Mouse (Mus musculus): Measurements from ENCODE around the gene Zbtb12. TPM values are rescaled to one million over a fixed set of nuclear protein-coding genes. Genes with fewer than 3 reads are reported as not detected.

Gene Zbtb12
- total RNA-seq, 2 experiments from 2014 or later = 0.78 to 1.0 TPM

GRCm38 (mm10) chr17:34865981-34866380 is 13.3 kb upstream of the Zbtb12 start:
- no peak for ATAC-seq (ENCODE audit: poor library complexity, severe bottlenecking)

GRCm38 (mm10) chr17:34874321-34874720 is 5.0 kb upstream of the Zbtb12 start:
- no peak for ATAC-seq (ENCODE audit: poor library complexity, severe bottlenecking)

DNA sequence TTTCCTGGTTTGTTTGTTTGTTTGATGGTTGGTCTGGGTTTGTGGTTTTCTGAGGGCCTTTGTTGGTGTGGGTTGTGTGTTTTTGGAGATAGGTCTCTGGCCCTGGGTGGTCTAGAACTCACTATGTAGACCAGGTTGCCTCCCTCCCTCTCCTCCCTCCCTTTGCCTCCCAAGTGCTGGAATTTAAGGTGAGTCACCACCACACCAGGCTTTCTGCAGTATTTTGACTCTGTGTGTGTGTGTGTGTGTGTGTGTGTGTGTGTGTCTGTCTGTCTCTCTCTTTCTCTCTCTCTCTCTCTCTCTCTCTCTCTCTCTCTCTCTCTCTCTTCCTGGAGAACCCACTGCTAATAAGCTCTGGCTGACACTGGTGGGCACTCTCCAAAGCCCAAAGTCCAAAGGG is 1.9 kb downstream of the Zbtb12 start:
- ATAC-seq (ENCODE audit: poor library complexity, severe bottlenecking) = no peak

DNA sequence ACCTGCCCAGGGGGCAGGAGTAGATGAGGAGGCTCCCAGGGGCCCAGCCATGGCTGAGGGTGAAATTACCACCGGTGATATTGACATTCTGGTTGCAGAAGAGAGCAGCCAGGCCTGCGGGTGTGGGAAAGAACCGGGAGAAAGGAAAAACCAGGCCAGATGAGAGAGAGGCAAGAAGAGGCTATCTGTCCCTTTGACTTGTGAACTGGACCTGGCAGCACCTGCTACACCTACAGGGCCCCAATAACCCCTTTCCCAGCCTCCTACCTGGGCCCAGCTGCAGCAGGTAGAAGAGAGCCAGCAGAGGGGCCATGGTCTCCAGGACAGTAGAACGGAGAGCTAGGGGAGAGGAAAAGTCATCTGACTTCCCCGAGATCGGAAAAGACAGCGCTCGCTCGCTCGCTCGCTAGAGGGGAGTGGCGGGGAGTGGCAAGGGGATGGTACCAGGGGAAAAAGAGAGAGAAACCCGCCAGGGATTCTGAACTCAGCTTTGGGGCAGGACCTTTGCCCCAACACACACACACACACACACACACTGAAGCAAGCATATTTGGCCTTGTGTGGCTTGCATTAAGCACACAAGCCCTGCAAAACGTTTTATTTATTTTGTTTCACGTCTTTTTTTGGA is 2.5 kb downstream of the Zbtb12 start, which contains the start of gene Gm20547:
Gene Gm20547 (minus strand): TSS at position 360 of the 628 bp plus-strand sequence.
- ATAC-seq (ENCODE audit: poor library complexity, severe bottlenecking) = no peak

DNA sequence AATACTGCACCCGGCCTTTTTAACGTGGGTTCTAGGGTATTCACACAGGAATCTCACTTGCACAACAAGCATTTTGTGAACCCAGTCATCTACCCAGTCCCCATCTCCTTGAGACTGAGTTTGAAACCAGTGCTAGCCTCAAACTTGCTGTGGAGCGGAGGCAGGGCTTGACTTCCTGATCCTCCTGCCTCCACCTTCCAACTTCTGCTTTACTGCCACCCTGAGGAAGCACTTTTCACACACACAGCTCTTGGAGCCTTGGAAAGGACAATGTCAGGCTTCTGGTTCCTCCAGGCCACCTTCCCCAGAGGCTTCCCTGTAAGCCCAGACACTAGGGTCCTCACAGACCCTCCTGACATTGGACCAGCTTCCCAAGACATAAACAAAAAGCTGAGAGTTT is 4.0 kb downstream of the Zbtb12 start:
- ATAC-seq (ENCODE audit: poor library complexity, severe bottlenecking) = peak; percentile 62; the same call in 1 of the 2 replicates

DNA sequence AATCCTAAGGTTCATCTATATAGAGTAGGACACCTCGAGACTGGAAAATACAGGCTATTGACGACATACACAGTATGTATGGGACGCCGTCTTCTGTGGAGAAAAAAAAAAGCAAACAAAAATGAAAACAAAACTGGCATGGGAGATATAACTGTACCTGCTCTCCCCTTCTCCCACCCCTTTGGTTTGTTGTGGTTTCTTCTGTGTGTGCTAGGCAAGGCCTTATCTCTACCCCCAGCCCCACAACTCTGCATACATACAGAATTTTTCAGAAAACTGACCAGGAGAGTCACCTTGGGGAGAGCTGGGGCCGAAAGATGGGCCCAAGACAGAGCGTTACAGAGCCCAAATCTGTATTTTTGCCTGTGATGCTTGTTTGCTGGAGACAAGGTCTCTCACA is 5.4 kb downstream of the Zbtb12 start:
- no peak for ATAC-seq (ENCODE audit: poor library complexity, severe bottlenecking)

- ATAC-seq (ENCODE audit: poor library complexity, severe bottlenecking) = no peak
Measured at GRCm38 (mm10) chr17:34885615-34886014, 6.3 kb downstream of the Zbtb12 start.

GRCm38 (mm10) chr17:34887942-34888341 is 8.7 kb downstream of the Zbtb12 start:
- no peak for ATAC-seq (ENCODE audit: poor library complexity, severe bottlenecking)

- no peak for ATAC-seq (ENCODE audit: poor library complexity, severe bottlenecking)
Measured at GRCm38 (mm10) chr17:34890074-34890743, 10.9 kb downstream of the Zbtb12 start.

DNA sequence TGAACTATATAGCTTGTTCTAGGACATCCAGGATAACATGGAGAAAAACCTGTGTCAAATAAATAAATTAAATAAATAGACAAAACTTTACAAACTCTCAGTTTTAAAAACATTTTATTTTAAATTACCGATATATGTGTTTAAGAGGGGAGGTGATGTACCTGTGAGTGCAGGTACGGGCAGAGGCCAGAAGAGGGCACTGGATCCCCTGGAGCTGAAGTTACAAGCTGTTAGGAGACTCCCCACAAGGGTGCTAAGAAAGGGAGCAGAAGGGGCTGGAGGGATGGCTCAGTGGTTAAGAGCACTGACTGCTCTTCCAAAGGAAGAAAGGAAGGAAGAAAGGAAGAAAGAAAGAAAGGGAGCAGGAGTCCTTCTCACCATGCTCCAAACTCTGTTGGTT is 12.1 kb downstream of the Zbtb12 start:
- no peak for ATAC-seq (ENCODE audit: poor library complexity, severe bottlenecking)

DNA sequence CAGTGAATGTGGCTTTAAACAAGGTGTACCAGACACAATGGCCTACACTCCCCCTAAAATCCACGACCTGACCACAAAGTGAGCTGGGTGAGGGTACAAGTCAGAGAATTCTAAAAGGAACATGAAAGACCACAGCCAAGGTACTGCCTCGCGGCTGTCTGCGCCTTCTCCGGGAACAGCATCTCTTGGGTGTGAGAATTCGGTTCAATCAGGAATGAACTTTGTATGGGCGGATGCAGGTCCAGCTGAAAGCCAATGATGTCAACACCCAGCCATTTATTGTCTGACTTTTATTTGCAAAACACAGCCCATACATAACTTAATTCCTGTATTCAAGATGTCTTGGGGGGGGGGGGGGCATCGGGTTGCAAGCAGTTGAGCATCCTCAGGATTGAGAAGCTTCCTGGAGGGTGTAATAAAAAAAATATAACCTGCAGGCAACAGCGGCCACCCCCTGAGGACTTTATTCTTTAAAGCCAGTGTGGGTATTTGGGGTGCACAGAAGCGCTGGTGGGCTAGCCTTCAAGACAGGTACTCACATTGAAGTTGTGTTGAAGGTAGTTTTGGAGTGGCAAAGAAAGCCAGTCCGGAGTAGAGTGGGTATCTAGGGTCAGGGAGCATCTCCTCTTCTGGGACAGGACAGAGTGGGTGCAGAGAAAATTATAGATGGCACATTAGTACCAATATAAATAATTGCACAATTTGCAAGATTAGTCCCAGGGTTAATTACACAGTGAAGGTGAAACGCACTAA is 14.0 kb downstream of the Zbtb12 start:
- no peak for ATAC-seq (ENCODE audit: poor library complexity, severe bottlenecking)

DNA sequence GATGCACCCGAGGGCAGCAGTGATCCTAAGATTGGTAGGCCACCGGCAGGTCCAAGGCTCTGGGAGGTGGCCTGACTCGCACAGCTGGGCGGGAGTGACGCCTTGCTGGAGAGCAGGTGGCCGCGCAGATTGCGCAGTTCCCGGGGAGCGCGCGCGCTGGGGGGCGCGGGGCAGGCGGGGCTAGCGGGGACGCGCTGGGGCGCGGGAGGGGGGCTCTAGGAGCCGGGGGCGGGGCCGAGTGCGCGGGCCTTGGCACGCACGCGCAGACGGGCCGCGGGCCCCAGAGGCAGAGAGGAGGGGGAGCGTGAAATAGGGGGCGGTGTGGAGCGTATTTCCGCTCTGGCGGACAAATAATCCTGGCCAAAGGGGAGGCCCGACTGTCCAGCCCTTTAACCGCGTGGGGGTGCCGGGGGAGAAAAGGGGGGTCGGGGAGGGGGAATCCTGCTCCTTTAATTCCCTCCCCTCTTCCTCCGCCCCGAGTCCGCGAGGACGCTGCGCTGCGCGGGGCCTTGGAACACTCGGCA is 14.9 kb downstream of the Zbtb12 start:
- peak; percentile 69 for ATAC-seq (ENCODE audit: poor library complexity, severe bottlenecking)

- ATAC-seq (ENCODE audit: poor library complexity, severe bottlenecking) = no peak
Measured at GRCm38 (mm10) chr17:34894801-34895530, 15.7 kb downstream of the Zbtb12 start.

DNA sequence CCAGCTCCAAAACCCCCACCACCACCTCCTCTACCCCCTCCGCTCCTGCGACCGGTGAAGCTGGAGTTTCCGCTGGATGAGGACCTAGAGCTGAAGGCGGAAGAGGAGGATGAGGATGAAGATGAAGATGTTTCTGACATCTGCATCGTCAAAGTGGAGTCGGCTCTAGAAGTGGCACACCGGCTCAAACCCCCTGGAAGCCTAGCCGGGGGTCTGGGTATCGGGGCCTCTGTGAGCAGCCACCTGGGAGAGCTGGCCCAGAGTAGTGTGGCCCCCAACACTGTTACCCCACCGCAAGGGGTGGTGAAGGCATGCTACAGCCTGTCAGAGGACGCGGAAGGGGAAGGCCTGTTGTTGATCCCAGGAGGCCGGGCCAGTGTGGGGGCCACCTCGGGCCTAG is 16.4 kb downstream of the Zbtb12 start:
- ATAC-seq (ENCODE audit: poor library complexity, severe bottlenecking) = no peak

DNA sequence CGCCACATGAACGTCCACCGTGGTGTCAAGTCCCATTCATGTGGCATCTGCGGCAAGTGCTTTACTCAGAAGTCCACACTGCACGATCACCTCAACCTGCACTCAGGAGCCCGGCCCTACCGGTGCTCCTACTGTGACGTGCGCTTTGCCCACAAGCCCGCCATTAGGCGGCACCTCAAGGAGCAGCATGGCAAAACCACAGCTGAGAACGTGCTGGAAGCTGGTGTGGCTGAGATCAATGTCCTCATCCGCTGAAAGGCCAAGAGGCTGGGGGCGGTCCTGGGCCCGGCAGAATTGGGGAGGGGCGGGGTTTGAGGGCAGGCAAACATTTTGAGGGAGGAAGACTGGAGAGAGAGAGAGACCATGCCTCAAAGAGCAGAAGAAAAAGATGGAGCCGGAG is 17.1 kb downstream of the Zbtb12 start:
- no peak for ATAC-seq (ENCODE audit: poor library complexity, severe bottlenecking)

DNA sequence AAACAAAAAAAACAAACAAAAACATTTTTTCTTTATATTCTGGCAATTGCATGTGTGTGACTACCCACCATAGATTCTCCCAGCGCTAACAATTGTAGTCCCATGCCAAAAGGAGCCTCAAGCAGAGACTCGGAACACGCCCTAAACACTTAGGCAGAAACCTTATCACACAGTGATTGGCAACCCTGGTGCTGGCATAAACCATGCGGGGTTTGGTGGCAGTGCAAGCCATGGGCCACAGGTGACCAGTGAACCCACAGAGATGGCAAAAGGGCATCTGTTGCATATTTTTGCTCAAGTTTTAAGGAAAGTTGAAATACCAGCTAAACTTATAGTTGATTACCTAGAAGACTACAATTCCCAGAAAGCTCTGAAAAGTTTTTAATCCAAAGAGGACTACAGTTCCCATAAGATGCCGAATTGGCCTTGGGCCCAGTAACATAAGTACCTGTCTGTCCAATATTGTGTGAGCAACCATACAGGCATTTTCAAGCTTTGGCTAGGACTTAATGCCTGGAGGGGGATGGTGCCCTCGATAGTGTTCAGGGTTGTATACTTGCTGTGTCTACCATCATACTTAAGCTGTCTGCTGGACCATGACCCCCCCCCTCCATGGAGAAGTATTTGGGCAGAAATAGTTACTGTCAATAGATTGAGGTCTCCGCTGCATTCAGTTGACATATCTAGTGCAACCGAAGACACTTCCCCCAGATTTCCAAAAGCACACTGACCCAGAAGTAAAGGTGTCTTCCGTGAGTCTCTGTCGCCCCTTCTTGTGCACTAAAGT is 18.3 kb downstream of the Zbtb12 start:
- no peak for ATAC-seq (ENCODE audit: poor library complexity, severe bottlenecking)

DNA sequence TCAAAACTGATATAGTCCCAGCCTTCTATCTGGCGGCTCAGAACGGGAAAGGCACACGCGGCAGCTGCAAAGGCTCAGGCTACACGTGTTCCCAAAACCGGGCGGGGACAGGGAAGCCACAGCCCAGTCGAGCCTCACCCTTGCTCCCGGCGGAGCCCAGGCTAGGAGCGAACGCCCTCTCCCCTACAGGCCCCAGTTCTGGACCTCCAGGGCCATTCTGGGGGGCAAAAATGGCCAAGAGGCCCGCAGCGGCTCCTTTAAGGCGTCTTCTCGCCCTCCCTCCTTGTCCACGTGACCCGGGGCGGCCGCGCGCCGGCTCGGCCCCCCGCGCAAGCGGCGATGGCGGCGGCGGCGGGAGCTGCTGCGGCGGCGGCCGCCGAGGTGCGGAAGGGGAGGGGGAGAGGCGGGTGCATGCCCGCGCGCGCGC is 18.9 kb downstream of the Zbtb12 start, which contains the start of the genes C2 and Ehmt2:
Gene C2 (minus strand): TSS at position 106 of the 427 bp plus-strand sequence.
Gene Ehmt2 (plus strand): TSS at position 310 of the 427 bp plus-strand sequence.
- ATAC-seq (ENCODE audit: poor library complexity, severe bottlenecking) = peak; percentile 45

DNA sequence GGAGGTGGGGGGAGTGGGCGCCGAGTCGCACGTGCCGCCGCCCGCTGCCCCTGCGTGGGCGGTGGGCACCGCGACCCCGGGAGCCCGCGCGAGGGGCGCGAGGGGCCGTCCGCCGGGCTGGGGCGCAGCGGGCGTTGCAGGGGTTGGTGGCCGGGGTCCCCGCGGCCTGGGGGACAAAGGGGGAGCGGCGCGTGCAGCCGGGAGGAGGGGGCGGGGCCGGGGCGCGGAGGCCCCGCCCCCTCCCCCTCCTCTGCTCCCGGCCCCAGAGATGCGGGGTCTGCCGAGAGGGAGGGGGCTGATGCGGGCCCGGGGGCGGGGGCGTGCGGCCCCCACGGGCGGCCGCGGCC is 19.4 kb downstream of the Zbtb12 start:
- ATAC-seq (ENCODE audit: poor library complexity, severe bottlenecking) = no peak

GRCm38 (mm10) chr17:34899053-34899889 is 20.0 kb downstream of the Zbtb12 start:
- no peak for ATAC-seq (ENCODE audit: poor library complexity, severe bottlenecking)

All from megakaryocyte, adult 5-6 weeks (primary cell).